Mouse (Mus musculus) hindbrain, embryonic 12.5 days (tissue): ENCODE results near the gene Syt8. TPM values are rescaled to one million over a fixed set of nuclear protein-coding genes. Genes with fewer than 3 reads are reported as not detected.

Source experiments
- ATAC-seq: fragments of 200-750 bp; cut with Nextera tagmentation; 2 replicates; pipeline ENCODE4 v1.8.0; 2017; ENCODE audit warnings: moderate TSS enrichment; ENCODE audit not compliant: low FRiP score
- H3K27ac ChIP-seq: fragments of 300-500 bp; sonication (generic); 2 replicates; pipeline ENCODE4 v1.5.1; 2016; ENCODE audit warnings: mild to moderate bottlenecking
- H3K27me3 ChIP-seq: fragments of 300-500 bp; sonication (generic); 2 replicates; pipeline ENCODE4 v1.6.1; 2016; ENCODE audit warnings: mild to moderate bottlenecking
- H3K36me3 ChIP-seq: fragments of 300-500 bp; sonication (generic); 2 replicates; pipeline ENCODE4 v1.6.1; 2016; ENCODE audit warnings: mild to moderate bottlenecking
- H3K4me1 ChIP-seq: fragments of 300-500 bp; sonication (generic); 2 replicates; pipeline ENCODE4 v1.6.1; 2016
- H3K4me2 ChIP-seq: fragments of 300-500 bp; sonication (generic); replicated peaks from 2 replicates; pipeline ENCODE4 v1.6.1; 2016; ENCODE audit warnings: mild to moderate bottlenecking
- H3K4me3 ChIP-seq: fragments of 300-500 bp; sonication (generic); 2 replicates; pipeline ENCODE4 v1.5.1; 2016; ENCODE audit warnings: mild to moderate bottlenecking
- H3K9ac ChIP-seq: fragments of 300-500 bp; sonication (generic); 2 replicates; pipeline ENCODE4 v1.6.1; 2016; ENCODE audit warnings: mild to moderate bottlenecking, moderate library complexity
- H3K9me3 ChIP-seq: fragments of 300-500 bp; sonication (generic); replicated peaks from 2 replicates; pipeline ENCODE4 v1.6.1; 2016; ENCODE audit warnings: mild to moderate bottlenecking
- WGBS: fragments of 180-500 bp; shearing (Covaris S2); methylation state at CpG from one replicate; pipeline ENCODE4 v1.1.7; 2016; 5-methylcytosine and 5-hydroxymethylcytosine counted together
- polyA plus RNA-seq: library from polyadenylated mRNA; unstranded; fragments of >200 nt; fragmentation: Nextera tagmentation; extraction: Ambion mirVana; gene quantifications from 2 replicates; pipeline ENCODE4 v1.2.1, GENCODE M21; 2016

Syt8 gene
- polyA plus RNA-seq, 1 experiment from 2014 or later, result 0.30 TPM

- Histone ChIP-seq H3K4me3 (peak overlapping the region; percentile 20), H3K27me3 (no peaks in the 10 kb centered on the region), H3K9ac (peak overlapping the region; percentile 55), H3K9me3 (no peaks in the 10 kb centered on the region), H3K4me2 (peak overlapping the region; percentile 62), H3K27ac (peak overlapping the region; percentile 81), H3K36me3 (no peaks in the 10 kb centered on the region), H3K4me1 (peaks cover 30% of the 10 kb centered on the region)
- ATAC-seq, result peak; percentile 49
- 3% methylated on average over 21 of the region's 22 CpGs for WGBS
These were observed 47.1 kb downstream of the Syt8 start for GRCm38 (mm10) chr7:142481568-142482255.

- Histone ChIP-seq H3K4me1 (peaks cover 36% of the 10 kb centered on the region), H3K27ac (peak overlapping the region; percentile 81)
- 23% methylated on average over 6 of the region's 6 CpGs for WGBS
These were observed 47.6 kb downstream of the Syt8 start for GRCm38 (mm10) chr7:142482256-142482609.

GRCm38 (mm10) chr7:142483136-142483535 lies 48.5 kb downstream of the Syt8 start:
- ATAC-seq, result no peak
- H3K36me3 ChIP-seq, result no peaks in the 10 kb centered on the region
- peak overlapping the region; percentile 81 for H3K27ac ChIP-seq
- WGBS, result 53% methylated on average over 11 of the region's 11 CpGs
- H3K4me1 ChIP-seq, result peaks cover 43% of the 10 kb centered on the region
- H3K27me3 ChIP-seq, result no peaks in the 10 kb centered on the region
- no peak overlapping the region for H3K4me2 ChIP-seq
- H3K9me3 ChIP-seq, result no peaks in the 10 kb centered on the region
- H3K4me3 ChIP-seq, result no peak overlapping the region
- no peak overlapping the region for H3K9ac ChIP-seq

More at GRCm38 (mm10) chr7:142482256-142482609, 47.6 kb downstream of the Syt8 start:
- Histone ChIP-seq H3K4me2 (peak overlapping the region; percentile 62), H3K9me3 (no peaks in the 10 kb centered on the region), H3K9ac (peak overlapping the region; percentile 55; the same call in 1 of the 2 replicates), H3K4me3 (no peak overlapping the region), H3K27me3 (no peaks in the 10 kb centered on the region), H3K36me3 (no peaks in the 10 kb centered on the region)
- ATAC-seq, result peak; percentile 46

GRCm38 (mm10) chr7:142484780-142485179 lies 50.1 kb downstream of the Syt8 start:
- no peak for ATAC-seq
- Histone ChIP-seq H3K4me3 (no peak overlapping the region), H3K4me1 (peaks cover 43% of the 10 kb centered on the region), H3K36me3 (no peaks in the 10 kb centered on the region), H3K9me3 (no peaks in the 10 kb centered on the region), H3K27ac (no peak overlapping the region), H3K4me2 (no peak overlapping the region), H3K27me3 (no peaks in the 10 kb centered on the region), H3K9ac (no peak overlapping the region)
- WGBS, result 78% methylated on average over 12 of the region's 12 CpGs

GRCm38 (mm10) chr7:142486751-142487162 lies 52.1 kb downstream of the Syt8 start:
- ATAC-seq, result no peak
- Histone ChIP-seq H3K36me3 (no peaks in the 10 kb centered on the region), H3K4me2 (no peak overlapping the region), H3K4me1 (peaks cover 34% of the 10 kb centered on the region), H3K27ac (peak overlapping the region; percentile 66), H3K9me3 (no peaks in the 10 kb centered on the region), H3K9ac (no peak overlapping the region; the same call in 1 of the 2 replicates), H3K4me3 (no peak overlapping the region), H3K27me3 (no peaks in the 10 kb centered on the region)
- 66% methylated on average over 8 of the region's 8 CpGs for WGBS

- Histone ChIP-seq H3K9ac (no peak overlapping the region; the same call in 1 of the 2 replicates), H3K27ac (peak overlapping the region; percentile 66), H3K9me3 (no peaks in the 10 kb centered on the region), H3K4me1 (peaks cover 28% of the 10 kb centered on the region), H3K4me2 (peak overlapping the region; percentile 25), H3K27me3 (no peaks in the 10 kb centered on the region), H3K4me3 (no peak overlapping the region), H3K36me3 (no peaks in the 10 kb centered on the region)
- ATAC-seq, result peak; percentile 73
- WGBS, result 18% methylated on average over 9 of the region's 9 CpGs
These were observed 52.8 kb downstream of the Syt8 start for GRCm38 (mm10) chr7:142487341-142487859.

- WGBS, result 74% methylated on average over 3 of the region's 3 CpGs
- no peaks in the 10 kb centered on the region for H3K36me3 ChIP-seq
- no peaks in the 10 kb centered on the region for H3K27me3 ChIP-seq
- ATAC-seq, result no peak; the same call in 1 of the 2 replicates
- no peak overlapping the region for H3K9ac ChIP-seq
- H3K4me3 ChIP-seq, result no peak overlapping the region
- no peak overlapping the region for H3K4me2 ChIP-seq
- peak overlapping the region; percentile 66 for H3K27ac ChIP-seq
- H3K4me1 ChIP-seq, result peaks cover 21% of the 10 kb centered on the region
- H3K9me3 ChIP-seq, result no peaks in the 10 kb centered on the region
These were observed 53.4 kb downstream of the Syt8 start for GRCm38 (mm10) chr7:142488053-142488452.

Other genes with a start within 250 kb of the Syt8 start
- gene Gm10153, start 244.5 kb upstream of the Syt8 start, polyA plus RNA-seq, result not detected in 2 replicates
- not detected in 2 replicates for gene Krtap5-3, start 233.5 kb upstream of the Syt8 start, polyA plus RNA-seq
- gene Gm7579, start 223.0 kb upstream of the Syt8 start, polyA plus RNA-seq, result not detected in 2 replicates
- gene Krtap5-5, start 204.9 kb upstream of the Syt8 start, polyA plus RNA-seq, result not detected in 2 replicates
- not detected in 2 replicates for gene Gm40460, start 193.8 kb upstream of the Syt8 start, polyA plus RNA-seq
- not detected in 2 replicates for gene Gm2431, start 176.5 kb upstream of the Syt8 start, polyA plus RNA-seq
- gene Gm4559, start 160.5 kb upstream of the Syt8 start, polyA plus RNA-seq, result not detected in 2 replicates
- not detected in 2 replicates for gene Krtap5-1, start 137.7 kb upstream of the Syt8 start, polyA plus RNA-seq
- not detected in 2 replicates for gene Krtap5-4, start 131.3 kb upstream of the Syt8 start, polyA plus RNA-seq
- gene Ifitm10, start 61.1 kb upstream of the Syt8 start, polyA plus RNA-seq, result 0.82 and 1.3 TPM in 2 replicates
- gene Gm49369, start 52.2 kb upstream of the Syt8 start, polyA plus RNA-seq, result not detected in 2 replicates
- gene Ctsd, start 46.8 kb upstream of the Syt8 start, polyA plus RNA-seq, result 213 and 215 TPM in 2 replicates
- 1.9 and 3.6 TPM in 2 replicates for gene Tnni2, start 7.0 kb downstream of the Syt8 start, polyA plus RNA-seq
- 9.6 and 14.4 TPM in 2 replicates for gene Lsp1, start 26.0 kb downstream of the Syt8 start, polyA plus RNA-seq
- gene Tnnt3, start 64.0 kb downstream of the Syt8 start, polyA plus RNA-seq, result 1.8 and 5.8 TPM in 2 replicates
- gene Mrpl23, start 97.8 kb downstream of the Syt8 start, polyA plus RNA-seq, result 8.4 and 13.4 TPM in 2 replicates
- 323 and 363 TPM in 2 replicates for gene Igf2, start 232.0 kb downstream of the Syt8 start, polyA plus RNA-seq
- not detected in 2 replicates for gene Gm49394, start 235.1 kb downstream of the Syt8 start, polyA plus RNA-seq